Mouse (Mus musculus) heart, postnatal 10 days (tissue): ENCODE data around the gene Nampt. TPM values are rescaled to one million over a fixed set of nuclear protein-coding genes. Genes with fewer than 3 reads are reported as not detected.
A peak's percentile ranks its signal among the peaks of the same experiment; 100 is the strongest.
"Not testable (repeated sequence)": the region's sequence is repeated elsewhere in the genome, so short reads cannot be mapped to it uniquely, and the experiment has no call there.

Experiments
- DNase-seq, 2 experiments: peaks; one replicate each; pipeline ENCODE4 v3.0.0; 2021
- intact Hi-C: fragments of 180-260 bp; cut with DNase I; formaldehyde crosslinking; loops from one replicate; pipeline ENCODE4 v1.15.1; 2025
- total RNA-seq, 2 experiments: library from RNA; stranded (reverse); gene quantifications; 2 replicates each; pipeline ENCODE4 v1.2.3; 2021

The Nampt gene
- total RNA-seq, 2 experiments from 2014 or later = 28.6 to 52.8 TPM

DNA sequence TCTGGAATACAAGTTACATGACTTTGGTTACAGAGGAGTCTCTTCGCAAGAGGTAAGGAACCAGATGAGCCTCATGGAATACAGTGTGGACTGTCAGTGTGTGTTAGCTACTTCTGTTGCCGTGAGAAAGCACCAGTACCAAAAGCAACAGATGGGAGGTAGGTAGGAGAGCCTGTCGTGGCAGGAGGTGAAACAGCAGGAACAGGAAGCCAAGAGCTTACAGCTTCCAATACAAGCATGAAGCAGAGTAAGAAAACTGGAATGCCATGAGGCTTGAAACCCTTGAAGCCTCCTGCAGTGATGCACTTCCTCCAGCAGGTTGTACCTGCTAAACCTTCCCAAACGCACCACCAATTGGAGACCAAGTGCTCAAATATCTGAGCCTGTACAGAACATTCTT lies 19.1 kb downstream of the Nampt start:
- intact Hi-C loops = no loop called here
- no peak for DNase-seq

DNA sequence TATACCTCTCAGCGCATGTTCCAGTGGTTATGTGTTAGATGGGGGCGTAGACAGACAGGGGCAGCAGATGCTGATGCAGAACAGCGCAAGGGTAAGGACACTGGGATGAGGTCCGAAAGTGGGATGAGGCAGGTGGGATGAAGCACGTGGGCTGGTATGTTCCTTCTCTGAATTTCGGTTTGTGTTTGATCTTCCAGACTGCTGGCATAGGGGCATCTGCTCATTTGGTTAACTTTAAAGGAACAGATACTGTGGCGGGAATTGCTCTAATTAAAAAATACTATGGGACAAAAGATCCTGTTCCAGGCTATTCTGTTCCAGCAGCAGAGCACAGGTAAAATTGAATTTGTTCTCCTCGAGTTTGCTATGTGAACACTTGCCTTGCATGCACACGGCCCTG lies 19.6 kb downstream of the Nampt start:
- DNase-seq = no peak
- intact Hi-C loops = no loop called here

DNA sequence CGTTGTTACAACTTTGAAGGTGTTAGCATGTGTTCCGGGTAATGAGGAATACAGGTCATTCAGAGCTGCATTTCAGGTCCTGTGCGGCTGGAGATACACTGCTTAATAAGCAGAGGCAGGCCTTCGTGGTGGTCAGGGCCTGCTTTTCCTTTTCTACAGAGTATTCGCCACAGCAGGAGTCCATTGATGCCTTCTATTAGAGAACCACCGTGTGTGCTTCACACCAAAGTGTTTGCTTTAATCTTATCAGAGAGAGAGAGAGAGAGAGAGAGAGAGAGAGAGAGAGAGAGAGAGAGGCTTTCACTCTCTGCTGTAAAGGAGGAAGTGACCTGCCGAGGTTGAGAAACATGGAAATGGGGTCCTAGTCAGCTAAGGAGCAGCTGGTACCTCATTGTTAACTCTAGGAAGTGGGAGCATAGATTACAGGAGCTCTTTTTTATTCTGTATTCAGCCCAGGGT lies 22.1 kb downstream of the Nampt start:
- intact Hi-C loops = no loop called here
- DNase-seq = no peak

DNA sequence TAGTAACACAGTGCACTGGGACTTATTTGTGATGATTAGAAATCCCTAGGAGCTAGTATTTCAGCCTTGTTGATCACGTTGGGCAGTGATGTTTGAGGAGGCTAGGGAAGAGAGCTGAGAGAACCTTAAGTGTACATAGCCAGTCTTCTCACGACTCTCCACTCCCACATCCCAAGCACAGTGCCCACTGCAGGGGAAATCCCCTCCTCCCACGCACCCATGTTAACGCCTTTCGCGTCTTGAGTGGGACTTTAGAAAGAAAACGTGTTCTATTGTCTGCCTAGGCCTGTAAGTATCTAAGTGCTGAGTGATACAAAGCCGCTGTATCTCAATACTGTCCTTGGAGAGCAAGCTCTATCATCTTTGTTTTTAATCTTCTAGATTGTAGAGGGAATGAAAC lies 27.0 kb downstream of the Nampt start:
- intact Hi-C loops = no loop called here
- DNase-seq = no peak

DNA sequence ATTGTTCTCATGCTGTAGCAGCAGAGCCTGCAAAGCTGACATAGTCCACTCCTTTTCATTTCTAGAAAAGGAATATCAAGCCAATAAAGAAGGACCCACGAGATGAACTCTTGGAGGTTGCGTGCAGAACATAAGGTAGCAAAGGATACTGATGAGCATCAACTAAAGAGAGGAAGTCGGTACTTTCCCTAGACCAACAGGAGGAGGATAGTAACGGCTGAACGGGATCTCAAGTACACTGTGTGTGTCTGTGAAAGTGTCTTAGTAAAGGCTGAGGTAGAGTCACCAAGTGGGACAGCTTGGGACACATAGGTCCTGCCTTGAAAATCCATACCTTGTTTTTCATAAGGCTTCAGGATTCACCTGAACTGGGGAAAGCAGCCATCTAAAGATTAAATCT lies 34.4 kb downstream of the Nampt start:
- DNase-seq = no peak
- intact Hi-C loops = no loop called here

DNA sequence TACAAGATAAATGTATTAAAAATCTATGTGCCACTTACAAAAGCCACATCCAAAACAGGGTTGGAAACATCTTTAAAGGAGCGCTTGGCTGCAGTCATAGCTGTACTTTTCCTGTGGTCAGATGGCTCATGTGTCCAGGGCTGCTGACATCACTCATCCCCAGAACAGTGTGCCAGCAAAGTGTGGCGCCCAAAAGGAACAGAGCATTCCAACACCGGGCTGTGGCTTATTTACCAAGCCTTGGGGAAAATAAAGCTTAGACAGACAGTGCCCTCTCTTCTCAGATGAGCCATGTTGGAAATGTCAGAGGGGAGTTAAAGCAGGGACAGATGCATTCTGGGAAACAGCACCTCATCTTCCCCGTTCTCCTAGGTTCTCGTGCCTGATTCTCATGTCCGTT lies 35.5 kb downstream of the Nampt start:
- DNase-seq = peak in 1 of 2 experiments; percentile 26
- intact Hi-C loops = no loop called here

DNA sequence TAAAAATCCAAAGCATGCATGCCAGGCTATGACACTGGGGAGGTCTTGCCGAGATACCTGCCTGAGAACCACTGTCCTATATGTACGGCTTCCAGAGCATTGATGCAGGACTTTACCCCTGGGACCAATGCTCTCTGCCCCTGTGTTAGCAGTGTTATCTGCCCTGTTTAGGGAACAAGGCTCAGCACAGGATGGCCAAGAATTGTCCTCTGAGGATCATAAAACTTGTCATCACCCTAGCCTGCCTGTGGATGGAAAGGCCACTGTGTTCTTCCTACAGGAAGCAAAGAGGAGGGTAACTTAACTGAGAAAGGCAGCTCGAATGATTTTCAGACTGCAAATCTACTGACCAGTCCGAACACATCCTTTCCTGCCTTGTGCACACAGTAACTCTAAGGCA lies 36.1 kb downstream of the Nampt start:
- intact Hi-C loops = no loop called here
- DNase-seq = peak; percentile 23 to 37

DNA sequence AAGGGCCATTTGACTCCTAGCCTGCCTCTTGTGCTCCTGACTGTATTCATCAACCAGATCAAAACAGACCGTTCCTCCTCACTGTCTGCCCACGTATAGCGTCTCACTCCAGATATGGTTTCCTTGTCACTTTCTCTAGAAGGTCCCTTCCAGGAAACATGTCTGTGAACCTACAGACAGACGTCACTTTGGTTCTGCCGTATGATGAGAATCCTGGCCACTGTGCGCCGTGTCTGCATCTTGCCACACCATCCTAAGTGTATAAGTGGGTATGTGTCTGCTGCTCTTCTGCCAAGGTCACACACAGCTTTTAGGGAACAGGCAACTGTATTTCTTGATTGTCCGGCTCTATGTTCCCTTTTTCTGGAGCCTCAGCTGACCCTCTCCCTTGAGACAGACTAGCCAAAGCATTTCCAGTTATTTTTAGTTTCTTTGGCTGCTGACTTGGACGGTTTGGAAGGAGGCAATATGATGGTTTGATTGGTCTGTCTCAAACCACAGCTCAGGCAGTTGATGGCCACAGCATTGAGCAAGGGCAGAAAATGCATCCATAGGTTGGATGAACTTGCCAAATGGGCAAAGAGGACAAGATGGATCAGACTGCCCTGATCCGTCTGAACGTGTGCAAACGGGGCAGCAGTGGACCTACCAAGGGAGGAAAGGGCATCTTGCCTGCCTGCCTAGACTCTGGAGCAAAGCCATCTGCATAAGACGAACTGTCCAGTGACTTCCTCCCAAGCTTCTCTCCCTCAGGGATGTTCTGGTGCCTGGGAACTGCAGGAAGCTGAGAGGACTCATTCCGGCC lies 37.6 kb downstream of the Nampt start:
- peak; percentile 65 to 66 for DNase-seq
- intact Hi-C loops = loop anchor here (2.0 kb wide), 1 partner anchor 36 kb away; no protein-coding TSS in a partner anchor

DNA sequence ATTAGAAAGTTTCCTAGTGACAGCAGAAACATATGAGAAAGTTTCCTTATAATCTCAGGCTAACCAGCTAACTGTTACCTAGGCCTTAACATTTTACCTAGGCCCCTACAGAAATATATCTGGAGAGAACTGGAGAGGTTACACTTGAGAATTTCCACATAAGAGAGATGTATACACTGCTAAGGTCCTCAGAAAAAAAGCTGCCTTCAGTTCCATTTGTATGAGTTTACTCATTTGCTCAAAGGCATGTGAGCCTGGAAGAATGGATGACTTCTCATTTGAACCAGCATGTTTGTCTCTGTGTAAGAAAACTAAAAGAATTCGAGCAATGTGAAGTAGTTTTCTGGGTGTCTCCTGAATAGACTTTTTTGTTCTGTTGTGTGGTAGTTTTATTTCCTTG lies 39.1 kb downstream of the Nampt start:
- no peak for DNase-seq
- intact Hi-C loops = no loop called here

DNA sequence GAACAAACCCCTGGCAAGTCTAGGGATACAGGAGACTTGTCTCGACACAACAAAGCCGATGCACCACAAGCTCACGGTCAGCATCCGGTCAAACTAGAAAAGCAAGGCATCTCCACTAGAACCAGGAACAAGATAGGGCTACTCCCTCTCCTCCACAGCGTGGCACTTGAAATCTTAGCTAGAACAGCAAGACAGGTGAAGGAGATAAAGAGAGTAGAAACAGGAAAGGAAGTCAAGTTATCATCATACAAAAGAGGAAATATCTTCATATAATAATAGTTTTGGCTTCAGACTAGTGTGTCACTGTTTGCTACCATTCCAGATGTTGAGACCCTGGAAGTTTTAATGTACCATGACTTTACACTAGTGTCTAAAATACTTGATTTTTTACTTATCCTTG lies 41.5 kb downstream of the Nampt start:
- DNase-seq = no peak
- intact Hi-C loops = no loop called here

DNA sequence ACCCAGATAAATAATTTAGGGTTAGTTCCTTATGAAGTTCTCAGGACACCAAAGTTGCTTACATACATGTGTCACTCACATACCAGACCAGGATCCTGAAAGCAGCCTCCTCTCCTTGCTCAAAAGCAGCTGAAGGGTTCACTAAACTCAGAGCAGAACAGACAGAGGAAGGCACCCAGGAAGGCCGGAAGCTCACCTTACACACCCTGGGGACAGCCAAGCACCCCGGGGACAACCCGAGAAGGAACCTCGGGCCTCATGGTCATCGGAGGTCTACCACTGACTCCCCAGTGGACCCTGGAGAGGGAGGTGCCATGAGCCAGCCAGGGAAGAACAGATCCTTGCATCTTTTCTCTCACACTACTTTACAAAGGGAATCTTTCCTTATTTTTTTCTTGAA lies 51.5 kb downstream of the Nampt start:
- DNase-seq = no peak
- intact Hi-C loops = no loop called here

DNA sequence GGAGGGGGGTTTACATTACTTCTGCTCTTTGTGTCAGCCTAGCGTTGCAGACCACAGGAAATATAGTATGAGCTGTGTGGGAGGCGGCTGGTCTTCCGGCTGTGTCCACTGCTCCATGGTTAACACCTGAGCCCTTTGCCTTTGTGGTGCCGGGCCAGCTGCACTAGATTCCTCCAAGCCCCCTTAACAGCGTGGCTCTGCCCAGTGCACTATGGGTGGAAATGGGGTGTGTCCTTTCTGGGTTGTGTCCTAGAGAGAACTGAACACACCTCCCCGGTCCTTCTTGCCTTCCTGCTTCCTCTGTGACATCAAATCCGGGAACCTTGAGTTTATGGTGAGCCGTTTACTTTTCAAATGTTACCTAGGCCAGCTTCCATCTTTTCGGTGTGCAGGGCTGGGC lies 58.2 kb downstream of the Nampt start:
- no peak for DNase-seq
- intact Hi-C loops = no loop called here

DNA sequence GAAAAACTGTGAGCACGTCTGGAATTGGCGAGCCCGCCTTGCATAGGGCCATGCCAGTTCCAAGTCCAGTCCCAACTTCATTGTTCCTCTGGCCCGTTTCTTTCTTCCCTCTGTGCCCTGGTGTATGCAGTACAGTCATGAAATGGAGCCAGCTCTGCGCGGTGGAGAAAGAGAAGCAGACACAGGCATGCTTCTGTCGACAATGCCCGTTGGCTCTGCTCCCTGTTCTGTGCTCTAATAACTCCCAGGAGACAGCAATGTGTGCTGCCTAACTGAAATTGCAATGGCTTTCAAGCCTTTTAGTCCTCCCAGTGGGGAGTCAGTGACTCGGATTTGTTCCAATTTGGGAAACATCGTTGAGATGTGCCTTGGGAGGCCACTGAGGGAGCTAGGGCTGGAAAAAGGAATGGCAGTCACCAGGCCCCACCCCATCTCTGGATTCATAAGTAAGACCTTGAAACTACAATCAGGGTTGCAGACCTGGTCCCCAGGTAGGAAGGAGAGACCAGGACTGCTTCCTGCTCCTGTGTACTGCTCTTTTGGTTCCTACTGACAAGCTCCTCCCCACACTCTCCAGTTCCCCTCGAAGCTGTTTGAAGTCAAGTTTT lies 58.7 kb downstream of the Nampt start:
- intact Hi-C loops = no loop called here
- peak; percentile 16 to 17 for DNase-seq

DNA sequence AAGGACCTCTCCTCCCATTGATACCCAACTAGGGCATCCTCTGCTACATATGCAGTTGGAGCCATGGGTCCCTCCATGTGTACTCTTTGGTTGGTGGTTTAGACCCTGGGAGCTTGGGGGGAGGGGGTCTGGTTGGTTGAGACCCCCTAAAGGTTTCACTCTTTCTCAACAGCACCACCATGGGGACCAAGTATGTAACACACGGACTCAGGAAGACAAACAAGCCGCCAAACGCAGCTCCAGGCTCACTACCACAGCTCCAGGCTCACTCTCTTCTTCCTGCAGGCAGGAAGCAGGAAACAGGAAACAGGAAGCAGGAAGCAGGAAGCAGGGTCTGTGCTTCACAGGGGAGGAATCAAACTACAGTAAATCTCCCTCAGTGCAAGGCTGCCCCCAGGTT lies 60.0 kb downstream of the Nampt start:
- intact Hi-C loops = no loop called here
- no peak for DNase-seq

DNA sequence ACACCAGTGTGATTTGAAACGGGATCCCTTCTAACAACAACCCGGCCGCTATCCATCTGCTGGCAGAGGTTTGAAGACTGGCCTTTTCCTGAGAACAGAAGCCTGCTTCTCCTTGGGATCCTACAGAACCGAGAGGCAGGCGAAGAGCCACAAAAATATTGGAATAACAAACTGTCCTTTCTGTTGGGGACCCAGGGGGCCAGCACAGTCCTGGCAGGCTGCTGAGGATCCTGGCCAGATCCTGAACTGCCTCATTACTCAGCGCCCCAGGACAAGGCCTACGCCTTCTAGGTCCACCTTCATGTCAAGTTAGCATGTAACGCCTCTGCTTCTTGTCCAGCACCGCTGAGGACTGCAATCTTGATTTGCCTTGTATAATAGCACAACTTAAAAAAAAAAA lies 65.0 kb downstream of the Nampt start:
- intact Hi-C loops = no loop called here
- DNase-seq = peak; percentile 50 to 60

DNA sequence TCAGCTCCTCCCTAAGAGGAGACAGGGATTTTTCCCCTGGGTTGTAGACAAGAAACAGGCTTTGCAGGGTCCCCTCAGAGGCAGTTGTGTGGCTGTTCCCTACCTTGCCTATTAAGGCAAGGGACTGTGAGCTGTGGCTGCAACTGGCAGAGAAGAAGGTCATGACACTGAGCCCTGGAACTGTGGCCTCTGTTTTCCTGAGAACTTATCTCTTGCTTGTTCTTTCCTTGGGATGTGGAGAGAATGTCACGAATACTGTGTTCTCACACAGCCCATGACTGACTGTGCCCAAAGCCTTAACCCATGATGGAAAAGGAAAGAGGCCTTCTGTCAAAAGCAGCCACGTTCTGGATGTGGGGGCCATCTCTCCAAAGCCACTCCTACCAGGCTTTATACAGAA lies 65.7 kb downstream of the Nampt start:
- DNase-seq = no peak
- intact Hi-C loops = no loop called here

DNA sequence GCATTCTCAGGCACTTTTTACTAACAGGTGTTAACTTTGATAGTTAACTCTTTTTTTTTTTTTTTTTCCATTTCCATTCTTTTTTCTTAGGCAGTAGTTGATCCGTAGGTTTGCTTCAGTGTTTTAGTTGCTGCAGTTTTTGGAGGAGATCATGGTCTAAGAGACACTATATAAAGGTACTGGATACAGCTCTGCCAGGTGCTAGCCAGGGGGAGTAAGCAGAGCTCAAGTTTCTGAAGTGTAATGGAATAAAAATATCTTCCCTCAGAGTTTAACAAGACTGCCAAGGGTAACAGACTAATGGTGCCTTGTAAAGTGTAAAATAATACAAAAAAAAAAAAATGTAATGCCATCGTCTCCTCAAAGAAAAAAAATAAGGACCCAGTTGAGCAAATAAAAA lies 67.0 kb downstream of the Nampt start:
- DNase-seq = no peak
- intact Hi-C loops = no loop called here

DNA sequence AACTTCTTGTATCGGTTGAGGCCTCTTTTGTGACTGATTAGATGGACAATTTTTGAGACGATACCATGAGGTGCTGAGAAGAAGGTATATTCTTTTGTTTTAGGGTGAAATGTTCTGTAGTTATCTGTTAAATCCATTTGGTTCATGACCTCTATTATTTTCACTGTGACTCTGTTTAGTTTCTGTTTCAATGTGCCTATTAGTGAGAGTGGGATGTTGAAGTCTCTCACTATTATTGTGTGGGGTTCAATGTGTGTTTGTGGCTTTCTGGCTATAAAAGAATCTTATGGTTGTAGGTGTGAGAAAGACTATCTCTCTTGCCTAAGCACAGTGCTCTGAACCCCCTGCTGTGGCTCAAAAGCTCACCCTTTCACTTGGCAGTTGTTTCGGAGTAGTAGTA lies 68.9 kb downstream of the Nampt start:
- no peak for DNase-seq
- intact Hi-C loops = no loop called here

DNA sequence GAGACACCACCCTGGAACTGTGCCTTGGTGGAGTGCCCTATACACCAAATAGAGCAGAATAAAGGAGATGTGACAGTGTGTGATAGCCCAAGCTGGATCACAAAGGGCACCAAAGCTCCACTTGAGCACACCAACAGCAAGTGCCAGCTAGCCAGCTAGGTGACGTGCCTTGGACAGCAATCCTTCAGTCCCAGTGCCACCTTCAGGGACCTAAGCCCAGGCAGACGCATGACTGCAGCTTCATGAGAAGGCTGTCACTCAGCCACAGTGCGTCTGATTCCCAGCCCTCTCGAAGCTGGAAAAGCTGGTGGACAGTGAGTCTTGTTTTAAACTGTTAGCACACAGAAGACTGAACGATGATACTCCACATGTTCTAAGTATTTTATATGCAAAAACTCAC lies 70.5 kb downstream of the Nampt start:
- intact Hi-C loops = loop anchor here (10.0 kb wide), 1 partner anchor 925 kb away; no protein-coding TSS in a partner anchor
- DNase-seq = no peak

DNA sequence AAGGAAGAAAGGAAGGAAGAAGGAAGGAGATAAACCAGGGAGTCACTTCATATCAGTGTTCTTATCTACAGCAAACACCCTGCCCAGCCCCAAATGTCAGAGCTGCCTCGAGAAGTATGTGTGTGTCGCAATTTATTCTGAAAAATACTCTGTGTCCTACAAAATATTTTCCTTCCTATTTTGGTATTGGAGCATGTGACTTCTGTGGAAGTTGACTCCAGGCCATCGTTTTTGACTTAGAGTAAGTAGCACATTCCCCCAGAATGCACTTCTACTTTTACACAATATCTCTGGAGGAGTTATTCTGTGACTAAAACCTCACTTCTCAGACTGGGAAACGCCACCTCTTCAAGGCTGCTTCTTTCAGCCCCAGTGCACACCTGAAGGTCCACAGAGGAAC lies 71.1 kb downstream of the Nampt start:
- intact Hi-C loops = loop anchor here (10.0 kb wide), 1 partner anchor 926 kb away; no protein-coding TSS in a partner anchor

DNA sequence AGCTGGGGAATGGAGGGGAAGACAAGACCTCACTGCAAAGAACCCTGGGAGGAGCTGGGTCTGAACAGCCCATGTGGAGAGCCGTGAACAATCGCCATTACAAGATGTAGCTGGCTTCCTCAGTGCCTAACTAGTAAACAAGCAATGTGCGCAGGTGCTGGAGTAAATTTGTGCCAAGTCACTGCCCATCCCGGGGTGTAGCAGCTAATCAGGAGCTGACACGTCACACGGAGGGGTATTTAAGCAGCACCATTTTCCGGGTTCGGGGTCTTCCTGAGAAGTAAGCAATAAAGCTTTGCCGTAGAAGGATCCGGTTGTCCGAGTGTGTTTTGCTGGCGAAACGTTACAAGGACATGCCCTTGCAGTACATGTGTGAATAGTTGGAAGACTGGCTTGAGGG lies 71.9 kb downstream of the Nampt start:
- intact Hi-C loops = loop anchor here (10.0 kb wide), 1 partner anchor 926 kb away; no protein-coding TSS in a partner anchor
- not testable (repeated sequence) for DNase-seq

More for the DNA sequence above, 71.1 kb downstream of the Nampt start:
- no peak for DNase-seq

DNA sequence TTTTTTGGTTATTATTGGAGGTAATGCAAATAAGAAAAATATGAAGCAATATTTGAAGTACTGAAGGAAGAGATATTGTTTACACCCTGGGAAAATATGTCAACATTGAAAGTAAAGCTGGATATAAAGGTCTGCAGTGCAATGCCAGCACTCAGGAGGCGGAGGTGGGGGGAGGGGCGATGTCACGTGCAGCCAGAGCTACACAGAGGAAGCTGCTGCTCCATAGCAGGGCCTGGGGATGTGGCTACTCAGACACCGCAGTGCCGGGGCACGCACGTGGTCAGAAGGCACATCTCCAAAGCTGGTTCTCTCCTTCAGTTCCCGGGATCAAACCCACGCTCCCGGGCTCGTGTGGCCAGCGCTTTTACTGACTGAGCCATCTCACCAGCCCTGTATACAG lies 73.9 kb downstream of the Nampt start:
- intact Hi-C loops = loop anchor here (2.0 to 10.0 kb wide), 2 partner anchors 258 to 928 kb away; no protein-coding TSS in a partner anchor
- no peak for DNase-seq
